Mouse (Mus musculus): Measurements from ENCODE around the gene Ltv1. TPM values are rescaled to one million over a fixed set of nuclear protein-coding genes. Genes with fewer than 3 reads are reported as not detected.
A peak's percentile ranks its signal among the peaks of the same experiment; 100 is the strongest.
"Not testable (repeated sequence)": the region's sequence is repeated elsewhere in the genome, so short reads cannot be mapped to it uniquely, and the experiment has no call there.

Ltv1 gene
- polyA plus RNA-seq, 1 experiment, result 13.7 TPM

GRCm38 (mm10) chr10:13200862-13201261, 7.9 kb upstream of the Ltv1 start:
- Histone ChIP-seq H3K4me3 (ENCODE audit: insufficient read depth, low read length) (no peak overlapping the region), H3K4me1 (ENCODE audit: control insufficient read depth, insufficient read depth, low read length) (peaks cover 8% of the 10 kb centered on the region), H3K27ac (ENCODE audit: insufficient read depth, low read depth, low read length) (peak overlapping the region; percentile 12; the same call in 1 of the 2 replicates)
- TF ChIP-seq POLR2A (IDR thresholded peaks at IDR 0.05; ENCODE audit: borderline replicate concordance, low read depth, low read length) (no peak), CTCF (IDR thresholded peaks at IDR 0.05; ENCODE audit: low read depth, low read length) (no peak)

GRCm38 (mm10) chr10:13199234-13199633, 6.3 kb upstream of the Ltv1 start:
- TF ChIP-seq POLR2A (IDR thresholded peaks at IDR 0.05; ENCODE audit: borderline replicate concordance, low read depth, low read length) (no peak), CTCF (IDR thresholded peaks at IDR 0.05; ENCODE audit: low read depth, low read length) (no peak)
- H3K27ac ChIP-seq (ENCODE audit: insufficient read depth, low read depth, low read length), result no peak overlapping the region
- no peak overlapping the region for H3K4me3 ChIP-seq (ENCODE audit: insufficient read depth, low read length)
- peaks cover 8% of the 10 kb centered on the region for H3K4me1 ChIP-seq (ENCODE audit: control insufficient read depth, insufficient read depth, low read length)

- H3K4me3 ChIP-seq (ENCODE audit: insufficient read depth, low read length), result no peak overlapping the region
- peaks cover 10% of the 10 kb centered on the region for H3K4me1 ChIP-seq (ENCODE audit: control insufficient read depth, insufficient read depth, low read length)
- TF ChIP-seq POLR2A (IDR thresholded peaks at IDR 0.05; ENCODE audit: borderline replicate concordance, low read depth, low read length) (no peak), CTCF (IDR thresholded peaks at IDR 0.05; ENCODE audit: low read depth, low read length) (no peak)
- H3K27ac ChIP-seq (ENCODE audit: insufficient read depth, low read depth, low read length), result no peak overlapping the region
Measured at GRCm38 (mm10) chr10:13196872-13197507, 4.0 kb upstream of the Ltv1 start.

- peak overlapping the region; percentile 86; the same call in 1 of the 2 replicates for H3K4me3 ChIP-seq (ENCODE audit: insufficient read depth, low read length)
- not testable (repeated sequence) for H3K27ac ChIP-seq (ENCODE audit: insufficient read depth, low read depth, low read length)
Measured at GRCm38 (mm10) chr10:13193496-13193895, 528 bp upstream of the Ltv1 start.

GRCm38 (mm10) chr10:13189881-13190280, 3.1 kb downstream of the Ltv1 start:
- H3K4me1 ChIP-seq (ENCODE audit: control insufficient read depth, insufficient read depth, low read length), result peaks cover 5% of the 10 kb centered on the region; the same call in 1 of the 2 replicates
- no peak for TF ChIP-seq POLR2A (IDR thresholded peaks at IDR 0.05; ENCODE audit: borderline replicate concordance, low read depth, low read length)
- TF ChIP-seq CTCF (IDR thresholded peaks at IDR 0.05; ENCODE audit: low read depth, low read length), result no peak
- no peak overlapping the region for H3K27ac ChIP-seq (ENCODE audit: insufficient read depth, low read depth, low read length)
- H3K4me3 ChIP-seq (ENCODE audit: insufficient read depth, low read length), result no peak overlapping the region

More at GRCm38 (mm10) chr10:13193496-13193895, 528 bp upstream of the Ltv1 start:
- H3K4me1 ChIP-seq (ENCODE audit: control insufficient read depth, insufficient read depth, low read length), result not testable (repeated sequence)

GRCm38 (mm10) chr10:13186754-13187153, 6.2 kb downstream of the Ltv1 start:
- no peak overlapping the region for H3K27ac ChIP-seq (ENCODE audit: insufficient read depth, low read depth, low read length)
- TF ChIP-seq POLR2A (IDR thresholded peaks at IDR 0.05; ENCODE audit: borderline replicate concordance, low read depth, low read length) (no peak), CTCF (IDR thresholded peaks at IDR 0.05; ENCODE audit: low read depth, low read length) (no peak)
- H3K4me1 ChIP-seq (ENCODE audit: control insufficient read depth, insufficient read depth, low read length), result peaks cover 12% of the 10 kb centered on the region
- H3K4me3 ChIP-seq (ENCODE audit: insufficient read depth, low read length), result no peak overlapping the region

GRCm38 (mm10) chr10:13184170-13184766, 8.7 kb downstream of the Ltv1 start:
- no peak for TF ChIP-seq POLR2A (IDR thresholded peaks at IDR 0.05; ENCODE audit: borderline replicate concordance, low read depth, low read length)
- no peak for TF ChIP-seq CTCF (IDR thresholded peaks at IDR 0.05; ENCODE audit: low read depth, low read length)
- H3K4me1 ChIP-seq (ENCODE audit: control insufficient read depth, insufficient read depth, low read length), result peaks cover 12% of the 10 kb centered on the region
- peak overlapping the region; percentile 4; the same call in 1 of the 2 replicates for H3K27ac ChIP-seq (ENCODE audit: insufficient read depth, low read depth, low read length)
- H3K4me3 ChIP-seq (ENCODE audit: insufficient read depth, low read length), result no peak overlapping the region

GRCm38 (mm10) chr10:13180211-13180610, 12.8 kb downstream of the Ltv1 start:
- Histone ChIP-seq H3K27ac (ENCODE audit: insufficient read depth, low read depth, low read length) (no peak overlapping the region), H3K4me3 (ENCODE audit: insufficient read depth, low read length) (no peak overlapping the region), H3K4me1 (ENCODE audit: control insufficient read depth, insufficient read depth, low read length) (peaks cover 12% of the 10 kb centered on the region)
- TF ChIP-seq CTCF (IDR thresholded peaks at IDR 0.05; ENCODE audit: low read depth, low read length) (no peak), POLR2A (IDR thresholded peaks at IDR 0.05; ENCODE audit: borderline replicate concordance, low read depth, low read length) (no peak)

GRCm38 (mm10) chr10:13177973-13178624, 14.9 kb downstream of the Ltv1 start, which contains the start of gene Zc2hc1b:
TSS of gene Zc2hc1b (minus strand) at chr10:13178023.
- Histone ChIP-seq H3K27ac (ENCODE audit: insufficient read depth, low read depth, low read length) (no peak within 1 kb of the TSS), H3K4me3 (ENCODE audit: insufficient read depth, low read length) (no peak within 1 kb of the TSS), H3K4me1 (ENCODE audit: control insufficient read depth, insufficient read depth, low read length) (no peaks in the 10 kb centered on the region)
- TF ChIP-seq CTCF (IDR thresholded peaks at IDR 0.05; ENCODE audit: low read depth, low read length) (no peak), POLR2A (IDR thresholded peaks at IDR 0.05; ENCODE audit: borderline replicate concordance, low read depth, low read length) (no peak)

GRCm38 (mm10) chr10:13175866-13176265, 17.1 kb downstream of the Ltv1 start:
- H3K4me1 ChIP-seq (ENCODE audit: control insufficient read depth, insufficient read depth, low read length), result no peaks in the 10 kb centered on the region
- H3K27ac ChIP-seq (ENCODE audit: insufficient read depth, low read depth, low read length), result no peak overlapping the region
- no peak overlapping the region for H3K4me3 ChIP-seq (ENCODE audit: insufficient read depth, low read length)
- TF ChIP-seq CTCF (IDR thresholded peaks at IDR 0.05; ENCODE audit: low read depth, low read length) (no peak), POLR2A (IDR thresholded peaks at IDR 0.05; ENCODE audit: borderline replicate concordance, low read depth, low read length) (no peak)
